Mouse (Mus musculus) liver, embryonic 11.5 days (tissue): ENCODE results near the gene Lca5. TPM values are rescaled to one million over a fixed set of nuclear protein-coding genes. Genes with fewer than 3 reads are reported as not detected.

Source experiments
- ATAC-seq: fragments of 200-750 bp; cut with Nextera tagmentation; replicated peaks from 2 replicates; pipeline ENCODE4 v1.8.0; 2017; ENCODE audit warnings: moderate number of reproducible peaks, mild to moderate bottlenecking, moderate TSS enrichment, moderate library complexity; ENCODE audit not compliant: low FRiP score
- DNase-seq: peaks from one replicate; pipeline ENCODE4 v3.0.0-alpha.2; 2017; ENCODE audit warnings: low spot score
- H3K27ac ChIP-seq: fragments of 300-500 bp; sonication (generic); 2 replicates; pipeline ENCODE4 v1.5.1; 2014; ENCODE audit warnings: mild to moderate bottlenecking, low read depth, low read length, control low read depth
- H3K27me3 ChIP-seq: fragments of 300-500 bp; sonication (generic); replicated peaks from 2 replicates; pipeline ENCODE4 v1.6.1; 2014; ENCODE audit warnings: low read length, mixed read lengths; ENCODE audit not compliant: control insufficient read depth, insufficient read depth
- H3K36me3 ChIP-seq: fragments of 300-500 bp; sonication (generic); 2 replicates; pipeline ENCODE4 v1.6.1; 2014; ENCODE audit warnings: mild to moderate bottlenecking, low read length, moderate library complexity, mixed read lengths; ENCODE audit not compliant: control insufficient read depth, insufficient read depth
- H3K4me1 ChIP-seq: fragments of 300-500 bp; sonication (generic); replicated peaks from 2 replicates; pipeline ENCODE4 v1.6.1; 2014; ENCODE audit warnings: low read length, mixed read lengths; ENCODE audit not compliant: control insufficient read depth, insufficient read depth
- H3K4me2 ChIP-seq: fragments of 300-500 bp; sonication (generic); 2 replicates; pipeline ENCODE4 v1.6.1; 2014; ENCODE audit warnings: mild to moderate bottlenecking, control low read depth, moderate library complexity
- H3K4me3 ChIP-seq: fragments of 300-500 bp; sonication (generic); 2 replicates; pipeline ENCODE4 v1.5.1; 2014; ENCODE audit warnings: low read depth, low read length, control low read depth
- H3K9ac ChIP-seq: fragments of 300-500 bp; sonication (generic); 2 replicates; pipeline ENCODE4 v1.6.1; 2014; ENCODE audit warnings: low read depth, low read length, control low read depth
- H3K9me3 ChIP-seq: fragments of 300-500 bp; sonication (generic); 2 replicates; pipeline ENCODE4 v1.6.1; 2016; ENCODE audit warnings: low read length, inconsistent platforms, mixed read lengths; ENCODE audit not compliant: control insufficient read depth
- WGBS: fragments of 180-500 bp; shearing (Covaris S2); extraction: QIAGEN DNeasy Blood & Tissue Kit; methylation state at CpG from one replicate; pipeline ENCODE4 v1.1.7; 2014; 5-methylcytosine and 5-hydroxymethylcytosine counted together
- polyA plus RNA-seq: library from polyadenylated mRNA; unstranded; fragments of >200 nt; fragmentation: Nextera tagmentation; extraction: Ambion mirVana; gene quantifications from 2 replicates; pipeline ENCODE4 v1.2.1, GENCODE M21; 2014

Gene Lca5
- 5.4 and 7.2 TPM in 2 replicates for polyA plus RNA-seq

- peak; percentile 99 for ATAC-seq
- Histone ChIP-seq H3K4me1 (no peaks in the 10 kb centered on the region), H3K4me3 (peak within 1 kb of the TSS; percentile 58), H3K27ac (no peak within 1 kb of the TSS), H3K27me3 (0 out of 2 replicates have a peak, but pooled peaks cover 4% of the 10 kb centered on the region), H3K9me3 (no peaks in the 10 kb centered on the region), H3K4me2 (peak within 1 kb of the TSS; percentile 55), H3K36me3 (no peaks in the 10 kb centered on the region), H3K9ac (peak within 1 kb of the TSS; percentile 44; the same call in 1 of the 2 replicates)
- DNase-seq = peak; percentile 90
- 2% methylated on average over 52 of the region's 57 CpGs for WGBS
These were observed at the start of gene Lca5 for GRCm38 (mm10) chr9:83440392-83441357. Lca5 (minus strand) TSS chr9:83441127.

- Histone ChIP-seq H3K9ac (no peak overlapping the region), H3K4me2 (no peak overlapping the region), H3K4me1 (no peaks in the 10 kb centered on the region), H3K9me3 (no peaks in the 10 kb centered on the region), H3K27ac (no peak overlapping the region), H3K4me3 (no peak overlapping the region), H3K36me3 (no peaks in the 10 kb centered on the region), H3K27me3 (no peaks in the 10 kb centered on the region)
- ATAC-seq (no peak; the same call in 1 of the 2 replicates), DNase-seq (no peak)
- 54% methylated on average over 15 of the region's 15 CpGs for WGBS
These were observed 47.7 kb upstream of the Lca5 start for GRCm38 (mm10) chr9:83488491-83489210.

GRCm38 (mm10) chr9:83487771-83488470 lies 47.0 kb upstream of the Lca5 start:
- H3K4me2 ChIP-seq = no peak overlapping the region
- no peak for DNase-seq
- no peaks in the 10 kb centered on the region for H3K4me1 ChIP-seq
- ATAC-seq = no peak
- H3K4me3 ChIP-seq = no peak overlapping the region
- H3K27me3 ChIP-seq = no peaks in the 10 kb centered on the region
- no peaks in the 10 kb centered on the region for H3K36me3 ChIP-seq
- no peak overlapping the region for H3K27ac ChIP-seq
- H3K9ac ChIP-seq = no peak overlapping the region
- WGBS = 59% methylated on average over 9 of the region's 9 CpGs
- H3K9me3 ChIP-seq = no peaks in the 10 kb centered on the region

GRCm38 (mm10) chr9:83485966-83486365 lies 45.0 kb upstream of the Lca5 start:
- H3K27me3 ChIP-seq = no peaks in the 10 kb centered on the region
- ATAC-seq (no peak), DNase-seq (no peak)
- no peaks in the 10 kb centered on the region for H3K36me3 ChIP-seq
- 92% methylated on average over 3 of the region's 3 CpGs for WGBS
- H3K4me3 ChIP-seq = no peak overlapping the region
- no peak overlapping the region for H3K27ac ChIP-seq
- no peak overlapping the region for H3K4me2 ChIP-seq
- no peaks in the 10 kb centered on the region for H3K9me3 ChIP-seq
- no peaks in the 10 kb centered on the region; the same call in 1 of the 2 replicates for H3K4me1 ChIP-seq
- no peak overlapping the region for H3K9ac ChIP-seq

GRCm38 (mm10) chr9:83485357-83485756 lies 44.4 kb upstream of the Lca5 start:
- DNase-seq = no peak
- WGBS = 97% methylated on average over 1 of the region's 1 CpGs
- H3K27me3 ChIP-seq = no peaks in the 10 kb centered on the region
- no peak for ATAC-seq
- no peak overlapping the region for H3K4me3 ChIP-seq
- no peaks in the 10 kb centered on the region for H3K36me3 ChIP-seq
- no peak overlapping the region for H3K27ac ChIP-seq
- H3K9ac ChIP-seq = no peak overlapping the region
- no peaks in the 10 kb centered on the region; the same call in 1 of the 2 replicates for H3K4me1 ChIP-seq
- H3K9me3 ChIP-seq = no peaks in the 10 kb centered on the region
- H3K4me2 ChIP-seq = no peak overlapping the region

GRCm38 (mm10) chr9:83483419-83483818 lies 42.5 kb upstream of the Lca5 start:
- WGBS = 82% methylated on average over 4 of the region's 4 CpGs
- DNase-seq (no peak), ATAC-seq (no peak)
- H3K4me2 ChIP-seq = no peak overlapping the region
- H3K4me1 ChIP-seq = no peaks in the 10 kb centered on the region; the same call in 1 of the 2 replicates
- H3K9me3 ChIP-seq = no peaks in the 10 kb centered on the region
- no peaks in the 10 kb centered on the region for H3K27me3 ChIP-seq
- no peak overlapping the region for H3K9ac ChIP-seq
- no peak overlapping the region for H3K27ac ChIP-seq
- H3K36me3 ChIP-seq = no peaks in the 10 kb centered on the region
- no peak overlapping the region for H3K4me3 ChIP-seq

- H3K36me3 ChIP-seq = no peaks in the 10 kb centered on the region
- H3K4me1 ChIP-seq = no peaks in the 10 kb centered on the region; the same call in 1 of the 2 replicates
- no peaks in the 10 kb centered on the region for H3K27me3 ChIP-seq
- ATAC-seq (peak; percentile 31), DNase-seq (no peak)
- no peak overlapping the region for H3K9ac ChIP-seq
- no peak overlapping the region for H3K4me3 ChIP-seq
- H3K4me2 ChIP-seq = no peak overlapping the region
- no peaks in the 10 kb centered on the region for H3K9me3 ChIP-seq
- whole genome bisulfite sequencing = 78% methylated on average over 4 of the region's 4 CpGs
- no peak overlapping the region for H3K27ac ChIP-seq
These were observed 41.4 kb upstream of the Lca5 start for GRCm38 (mm10) chr9:83482176-83482949.

GRCm38 (mm10) chr9:83469871-83470270 lies 28.9 kb upstream of the Lca5 start:
- H3K9ac ChIP-seq = no peak overlapping the region
- H3K36me3 ChIP-seq = no peaks in the 10 kb centered on the region
- no peaks in the 10 kb centered on the region for H3K9me3 ChIP-seq
- no peak overlapping the region for H3K4me3 ChIP-seq
- no peak for DNase-seq
- ATAC-seq = no peak
- H3K4me2 ChIP-seq = no peak overlapping the region
- 66% methylated on average over 2 of the region's 2 CpGs for WGBS
- no peaks in the 10 kb centered on the region for H3K4me1 ChIP-seq
- H3K27me3 ChIP-seq = no peaks in the 10 kb centered on the region
- no peak overlapping the region for H3K27ac ChIP-seq
